Mouse (Mus musculus) retina, postnatal 7 days (tissue): ENCODE results near the gene U2af1l4.
A peak's percentile ranks its signal among the peaks of the same experiment; 100 is the strongest.

ENCODE experiments used
- DNase-seq: peaks from one replicate; pipeline ENCODE4 v3.0.0-alpha.2; 2012; ENCODE audit warnings: low read depth, low spot score

Gene U2af1l4

DNA sequence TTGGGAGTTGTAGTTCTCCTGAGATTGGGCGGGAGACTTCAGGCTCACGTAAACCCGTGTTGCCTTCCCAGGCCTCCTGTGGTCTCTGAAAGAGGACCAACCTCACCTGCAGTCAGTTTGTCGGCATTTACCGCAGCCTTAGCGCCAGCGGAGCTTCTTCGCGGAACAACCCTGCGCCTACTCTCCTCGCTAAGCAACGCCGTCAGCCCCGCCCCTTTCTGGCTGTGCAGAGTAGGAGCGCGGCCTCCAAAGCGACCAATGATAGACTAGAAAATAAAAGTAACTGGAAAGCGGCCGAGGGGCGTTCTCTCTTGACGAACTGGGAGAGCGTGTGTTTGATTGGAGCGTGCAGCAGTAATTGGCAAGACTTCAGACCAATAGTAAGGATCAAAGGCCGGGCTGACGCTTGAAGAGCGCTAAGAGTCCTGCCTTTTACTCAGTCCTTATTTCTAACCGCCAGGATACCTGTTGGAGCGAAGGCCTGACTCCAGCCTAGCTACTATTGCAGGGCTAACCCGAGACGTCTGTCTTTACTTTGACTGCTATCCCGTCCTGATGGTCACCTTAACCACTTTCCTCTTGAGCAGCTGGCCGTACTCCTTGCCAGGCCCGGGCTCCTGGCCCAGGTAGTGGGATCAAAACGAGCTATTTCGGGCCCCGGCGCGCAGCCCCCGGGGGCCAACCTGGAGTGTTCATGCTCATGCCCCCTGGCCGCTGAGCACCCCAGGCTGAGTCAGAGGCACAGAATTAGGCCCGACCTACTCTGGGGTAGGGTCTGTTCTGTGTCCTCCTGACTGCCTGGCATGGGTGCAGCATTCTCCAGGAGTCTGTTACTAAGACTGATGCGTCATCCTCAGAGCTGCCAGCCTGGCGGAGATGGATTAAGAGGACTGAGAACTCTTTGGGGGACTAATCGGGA is 10.7 kb upstream of the U2af1l4 start, which contains the start of the genes Hspb6 and Proser3:
Gene Hspb6, plus strand, starts transcription at position 77 of the 919 bp plus-strand sequence.
Gene Proser3, minus strand, starts transcription at position 198 of the 919 bp plus-strand sequence.
- peak; percentile 91 for DNase-seq

DNA sequence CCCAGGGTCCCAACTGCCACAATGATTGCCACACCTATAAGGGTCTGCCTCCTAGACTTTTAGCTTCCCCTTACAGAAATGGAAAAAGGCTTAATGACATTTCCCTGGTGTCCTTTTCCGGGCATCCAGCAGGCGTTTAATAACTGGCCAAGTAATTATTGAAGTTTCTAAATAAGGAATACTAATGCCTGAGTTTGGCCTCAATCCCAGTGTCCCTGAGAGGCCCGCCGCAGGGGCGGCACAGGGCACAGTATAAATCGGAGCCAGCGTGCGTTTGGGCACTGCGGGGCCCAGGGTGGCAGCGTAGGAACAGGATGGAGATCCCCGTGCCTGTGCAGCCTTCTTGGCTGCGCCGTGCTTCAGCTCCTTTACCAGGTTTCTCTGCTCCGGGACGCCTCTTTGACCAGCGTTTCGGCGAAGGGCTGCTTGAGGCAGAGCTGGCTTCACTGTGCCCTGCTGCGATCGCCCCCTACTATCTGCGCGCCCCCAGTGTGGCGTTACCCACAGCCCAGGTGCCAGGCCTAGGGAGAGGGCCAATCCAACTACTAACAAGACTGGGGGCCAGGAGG is 10.0 kb upstream of the U2af1l4 start:
- DNase-seq = no peak

DNA sequence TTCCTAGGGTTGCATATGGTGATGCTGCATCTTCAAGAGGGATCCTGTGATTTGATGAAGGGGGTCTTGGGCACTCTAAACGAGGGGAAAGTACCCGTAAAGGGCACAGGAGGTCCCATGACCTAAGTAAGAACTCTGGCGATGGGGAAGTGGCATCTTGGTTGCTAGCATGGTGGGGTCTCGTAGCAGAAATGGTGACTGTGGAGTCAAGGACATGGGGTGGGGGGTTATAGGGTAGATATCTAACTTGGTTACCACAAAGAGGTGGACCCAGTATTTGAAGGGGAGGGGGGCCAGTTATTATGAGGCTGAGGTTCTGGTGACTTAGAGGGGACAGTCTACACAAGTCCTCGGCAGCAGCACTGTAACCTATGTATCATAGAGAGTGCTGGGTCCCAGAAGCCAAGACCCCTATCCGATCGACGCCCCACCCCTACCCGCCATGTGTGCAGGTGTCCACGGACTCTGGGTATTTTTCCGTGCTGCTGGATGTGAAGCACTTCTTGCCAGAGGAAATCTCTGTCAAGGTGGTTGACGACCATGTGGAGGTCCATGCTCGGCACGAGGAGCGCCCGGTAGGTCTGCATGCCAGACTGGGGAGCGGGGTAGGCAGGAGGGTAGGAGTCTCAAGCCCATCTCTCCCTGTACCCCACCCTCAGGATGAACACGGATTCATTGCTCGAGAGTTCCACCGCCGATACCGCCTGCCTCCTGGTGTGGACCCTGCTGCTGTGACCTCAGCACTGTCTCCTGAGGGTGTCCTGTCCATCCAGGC is 9.1 kb upstream of the U2af1l4 start:
- DNase-seq = no peak

DNA sequence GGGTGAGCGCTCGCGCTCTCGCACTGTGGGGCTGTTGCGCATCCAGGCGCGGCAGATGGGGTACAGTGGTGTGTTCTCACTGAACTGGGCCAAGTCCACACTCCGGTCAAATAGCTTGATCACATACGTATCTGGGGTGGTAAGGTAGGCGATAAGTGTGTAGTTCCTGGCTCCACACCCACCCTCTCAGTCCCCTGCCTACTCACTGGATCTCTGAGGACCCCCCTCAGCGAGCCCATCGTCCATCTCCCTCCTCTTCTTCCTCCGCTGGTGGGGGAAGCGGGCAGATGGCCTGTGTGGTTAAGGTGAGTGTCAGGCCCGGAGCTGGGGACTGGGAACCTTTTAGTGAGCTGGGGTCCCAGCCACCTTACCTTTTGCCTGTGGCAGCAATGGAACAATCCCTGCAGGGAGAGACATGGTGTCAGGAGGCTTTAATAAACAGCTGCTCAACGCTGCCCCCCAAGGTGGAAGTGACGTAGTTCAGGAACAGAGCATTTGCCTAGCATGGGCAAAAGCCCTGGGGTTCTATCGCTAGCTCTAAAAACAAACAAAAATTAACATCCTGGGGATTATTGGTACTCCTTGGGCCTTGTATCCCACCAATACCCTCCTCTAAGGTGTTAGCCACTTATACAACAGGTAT is 6.1 kb upstream of the U2af1l4 start:
- DNase-seq = no peak

DNA sequence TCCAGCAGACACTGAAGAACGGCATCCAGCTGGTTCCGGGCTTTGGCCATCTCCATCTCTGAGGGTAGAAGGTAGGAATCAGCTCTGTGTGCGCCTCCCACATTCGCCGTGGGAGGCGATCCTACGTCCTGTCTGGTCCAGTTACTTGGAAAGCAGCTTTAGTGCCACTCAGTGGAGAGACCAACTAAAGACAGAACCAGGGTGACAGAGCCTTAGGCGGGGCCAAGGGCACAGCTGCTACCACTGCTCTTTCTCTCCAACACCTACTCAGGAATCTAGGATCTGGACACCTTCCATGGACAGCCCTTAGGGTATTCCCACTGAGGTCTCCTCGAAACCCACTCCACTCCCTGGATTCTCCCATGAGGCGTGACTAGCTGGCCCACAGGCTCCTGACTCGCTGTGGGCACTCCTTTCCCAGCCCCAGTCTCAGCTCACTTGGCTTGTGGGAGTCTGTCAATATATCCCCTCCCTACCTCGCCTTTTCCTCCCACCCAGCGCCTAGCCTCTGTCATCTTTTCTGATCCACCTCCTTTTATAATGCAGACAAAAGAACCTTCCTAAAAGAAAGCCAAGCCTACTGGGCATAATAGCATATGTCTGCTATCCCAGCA is 5.1 kb upstream of the U2af1l4 start:
- DNase-seq = no peak

DNA sequence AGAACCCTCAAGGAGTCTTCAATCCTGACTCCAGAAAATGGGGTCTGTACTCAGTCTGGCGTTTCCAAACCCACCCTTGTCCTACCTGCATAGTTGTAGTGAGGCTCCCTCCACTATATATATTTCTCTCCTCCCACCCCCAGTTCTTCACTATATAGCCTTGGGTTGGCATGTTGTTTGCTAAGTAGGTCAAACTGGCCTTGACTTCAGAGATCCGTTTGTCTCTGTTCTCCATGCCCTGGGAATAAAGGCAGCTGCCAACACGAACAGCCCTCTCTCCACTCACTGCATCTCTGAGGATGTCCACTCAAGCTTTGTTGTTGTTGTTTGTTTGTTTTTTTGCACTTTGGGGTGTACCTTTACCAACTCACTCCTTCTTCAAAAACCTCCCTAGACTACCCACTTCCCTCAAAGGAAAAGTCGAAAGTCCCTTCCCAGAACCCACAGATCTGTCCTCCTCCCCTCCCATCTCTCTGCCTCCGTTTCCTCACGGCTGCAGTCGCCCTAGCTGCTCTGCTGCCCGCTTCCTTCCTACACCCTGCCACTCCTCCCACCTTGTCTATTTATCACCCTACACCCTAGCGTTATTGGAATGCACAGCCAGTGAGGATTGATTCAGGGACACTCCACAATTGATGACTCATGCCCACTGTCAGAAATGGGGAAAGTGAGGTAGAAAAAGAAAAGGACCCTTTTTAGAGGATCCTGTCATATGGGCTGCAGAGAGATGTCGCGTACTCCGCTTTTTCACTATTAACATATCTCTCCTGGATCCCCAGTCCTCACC is 4.3 kb upstream of the U2af1l4 start:
- no peak for DNase-seq

DNA sequence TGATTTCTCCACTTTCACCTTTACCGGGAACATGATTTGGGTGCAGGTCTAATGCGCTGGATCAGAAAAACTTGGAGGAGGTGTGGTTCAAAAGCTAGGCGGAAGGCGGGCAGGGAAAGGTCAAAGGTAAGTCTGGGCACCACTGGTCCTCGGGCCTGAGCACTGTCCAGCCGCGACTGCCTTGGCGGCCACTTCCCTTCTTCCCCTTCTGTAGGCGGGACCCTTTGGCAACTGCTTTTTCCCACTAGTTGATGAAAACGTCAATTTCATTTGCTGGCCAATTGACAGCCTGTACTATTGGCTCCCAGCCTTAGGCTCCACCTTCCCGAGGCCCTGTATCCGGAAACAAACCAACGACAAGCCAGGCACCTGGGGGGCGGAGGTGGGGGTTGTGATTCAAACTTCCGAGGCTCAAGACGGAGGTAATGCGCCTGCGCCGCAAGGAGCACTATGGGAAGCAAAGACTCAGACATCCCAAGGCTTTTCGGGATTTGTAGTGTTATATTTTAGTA is 3.6 kb upstream of the U2af1l4 start, which contains the start of gene Lin37:
Gene Lin37, minus strand, starts transcription at position 396 of the 512 bp plus-strand sequence.
- DNase-seq = peak; percentile 95

DNA sequence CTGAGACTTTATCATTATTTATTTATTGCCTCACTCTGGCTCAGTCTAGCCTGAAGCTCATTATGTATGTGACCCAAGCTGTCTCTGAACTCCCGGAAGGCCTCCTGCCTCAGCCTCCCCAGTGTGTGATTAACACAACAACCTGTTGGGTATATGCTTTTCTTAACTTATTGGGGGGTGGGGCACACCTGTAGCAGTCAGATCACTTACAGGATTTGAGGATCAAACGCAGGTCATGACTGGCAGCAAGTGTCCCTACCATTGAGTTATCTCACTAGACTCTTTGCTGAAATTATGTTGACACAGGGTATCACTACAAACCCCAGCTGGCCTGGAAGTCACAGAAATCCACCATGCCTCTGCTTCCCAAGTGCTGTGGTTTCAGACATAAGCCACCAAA is 2.8 kb upstream of the U2af1l4 start:
- DNase-seq = no peak

DNA sequence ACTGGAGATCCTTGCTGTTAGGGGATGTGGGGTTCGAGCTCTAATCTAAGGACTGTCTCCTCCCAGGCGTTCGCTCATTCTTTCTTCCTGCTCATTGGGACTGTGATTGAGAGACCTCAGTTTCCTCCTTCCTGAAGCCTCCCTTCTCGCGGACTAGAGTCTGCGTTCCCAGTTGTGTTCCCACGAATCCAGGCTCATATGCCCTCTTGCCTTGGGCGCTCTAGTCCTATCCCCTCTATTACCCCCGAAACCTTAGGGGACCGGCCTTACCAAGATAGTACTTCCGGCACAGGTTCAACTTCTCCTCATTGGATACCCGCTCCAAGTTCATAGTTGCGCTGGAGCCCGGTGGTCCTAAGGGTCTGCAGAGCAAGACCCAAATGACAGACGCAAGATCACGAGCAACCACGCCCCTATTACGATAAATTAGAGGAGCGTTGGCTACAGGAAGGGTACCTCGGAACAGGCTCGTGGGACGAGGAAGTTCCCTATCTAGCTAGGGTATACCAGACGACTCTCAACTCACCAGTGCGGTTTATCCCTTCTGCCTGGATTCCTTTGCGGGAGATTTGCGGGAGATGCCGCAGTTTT is 480 bp upstream of the U2af1l4 start:
- DNase-seq = no peak

DNA sequence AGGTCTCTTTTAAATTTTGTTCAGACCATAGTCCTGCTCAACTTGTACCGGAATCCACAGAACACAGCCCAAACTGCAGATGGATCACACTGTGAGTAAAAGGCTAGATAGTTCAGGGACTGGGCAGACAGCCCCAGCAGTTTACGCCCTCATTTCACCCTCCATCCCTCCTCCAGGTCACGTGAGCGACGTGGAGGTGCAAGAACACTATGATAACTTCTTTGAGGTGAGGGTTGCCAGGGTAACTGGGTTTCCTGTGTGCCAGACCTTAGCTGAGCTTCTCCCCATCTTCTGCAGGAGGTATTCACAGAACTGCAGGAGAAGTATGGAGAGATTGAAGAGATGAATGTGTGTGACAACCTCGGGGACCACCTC is 792 bp downstream of the U2af1l4 start:
- DNase-seq = no peak

DNA sequence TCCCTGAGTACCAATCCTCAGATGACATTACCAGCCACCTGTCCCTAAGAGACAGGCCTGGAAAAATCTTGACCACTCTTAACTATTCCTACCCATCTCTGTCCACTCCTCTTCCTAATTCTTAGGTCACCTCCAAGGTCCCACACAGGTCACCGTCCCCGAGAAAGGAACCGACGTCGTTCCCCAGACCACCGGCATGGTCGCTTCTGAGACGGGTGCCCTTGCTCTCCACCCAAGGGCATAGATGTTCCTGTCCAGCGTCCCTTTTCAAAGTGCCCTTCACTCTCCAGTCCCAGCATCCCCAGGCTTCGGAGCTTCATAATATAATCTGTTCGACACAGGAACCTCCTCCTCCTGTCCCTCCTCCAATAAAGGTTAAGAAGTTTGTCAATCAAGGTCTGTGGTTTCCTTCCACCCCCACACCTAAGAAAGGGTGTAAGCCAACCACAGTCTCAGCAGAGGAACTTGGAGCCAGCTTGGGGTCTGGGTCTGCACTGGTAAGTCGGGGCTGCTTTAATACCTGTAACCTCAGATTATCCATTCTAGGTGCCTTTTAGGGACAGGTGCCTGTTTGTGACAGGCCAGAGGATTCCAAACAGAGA is 2.0 kb downstream of the U2af1l4 start, which contains the start of gene Igflr1:
Gene Igflr1, plus strand, starts transcription at position 458 of the 602 bp plus-strand sequence.
- no peak for DNase-seq

DNA sequence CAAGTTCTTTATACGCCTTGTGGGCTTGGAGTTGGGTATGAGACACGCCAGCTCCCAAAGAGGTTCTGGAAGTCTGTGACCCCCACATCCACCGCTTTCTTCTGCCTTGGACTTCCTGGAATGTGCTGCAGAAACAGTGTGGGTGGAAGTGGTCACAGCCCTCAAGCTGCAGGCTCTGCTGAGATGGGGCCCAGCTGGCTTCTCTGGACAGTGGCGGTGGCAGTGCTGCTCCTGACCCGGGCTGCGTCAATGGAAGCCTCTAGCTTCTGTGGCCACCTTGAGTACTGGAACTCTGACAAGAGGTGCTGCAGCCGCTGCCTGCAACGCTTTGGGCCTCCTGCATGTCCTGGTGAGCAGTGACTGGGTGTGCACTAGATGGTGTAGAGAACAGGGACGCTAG is 2.9 kb downstream of the U2af1l4 start:
- DNase-seq = no peak

DNA sequence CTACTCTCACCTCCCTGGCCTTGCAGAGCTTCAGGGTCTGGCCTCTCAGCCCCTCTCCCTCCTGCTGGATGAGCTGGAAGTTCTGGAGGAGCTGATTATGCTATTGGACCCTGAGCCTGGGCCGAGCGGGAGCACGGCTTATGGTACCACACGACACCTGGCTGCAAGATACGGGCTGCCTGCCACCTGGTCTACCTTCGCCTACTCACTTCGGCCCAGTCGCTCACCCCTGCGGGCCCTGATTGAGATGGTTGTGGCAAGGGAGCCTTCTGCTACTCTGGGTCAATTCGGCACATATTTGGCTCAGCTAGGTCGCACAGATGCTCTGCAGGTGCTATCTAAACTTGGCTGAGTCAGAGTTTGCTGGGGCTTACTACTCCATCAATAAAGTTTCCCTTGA is 4.5 kb downstream of the U2af1l4 start:
- no peak for DNase-seq

DNA sequence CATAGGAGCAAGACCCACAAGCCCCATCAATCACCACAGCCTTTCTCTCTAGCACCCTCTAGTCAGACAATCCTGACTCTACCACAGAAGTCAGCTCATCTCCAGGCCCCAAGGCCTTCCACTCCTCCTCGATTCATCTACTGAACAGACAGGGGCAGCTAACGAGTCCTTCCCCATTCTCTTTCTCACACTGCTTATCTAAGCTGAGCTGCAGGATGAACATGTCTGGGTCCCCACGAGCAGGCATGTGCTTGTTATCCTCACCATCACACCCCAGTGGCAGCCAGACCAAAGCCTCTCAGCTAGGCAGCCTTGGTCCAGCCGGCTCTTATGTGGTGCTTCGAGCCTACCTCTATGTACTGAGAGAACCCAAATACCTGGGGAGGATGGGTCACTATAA is 9.3 kb downstream of the U2af1l4 start:
- DNase-seq = no peak

DNA sequence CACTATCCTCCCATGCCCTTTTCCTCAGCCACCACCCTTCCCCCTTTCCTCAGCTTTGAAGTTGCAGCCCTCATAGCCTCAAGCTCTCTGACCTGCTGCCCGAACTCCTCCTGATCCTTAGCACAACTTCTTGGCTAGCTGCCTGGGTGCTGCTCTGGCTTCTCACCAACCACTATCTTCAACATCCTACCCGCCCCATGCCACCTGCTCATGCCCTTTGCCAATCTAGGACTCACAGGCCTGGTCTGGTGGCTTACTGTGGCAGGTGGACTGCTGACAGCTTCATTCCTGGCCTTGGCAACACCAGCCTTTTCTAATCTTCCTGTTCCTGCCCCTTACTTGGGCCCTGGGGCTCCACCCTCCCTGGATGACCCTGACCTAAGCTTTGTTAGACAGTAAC is 9.9 kb downstream of the U2af1l4 start:
- no peak for DNase-seq

DNA sequence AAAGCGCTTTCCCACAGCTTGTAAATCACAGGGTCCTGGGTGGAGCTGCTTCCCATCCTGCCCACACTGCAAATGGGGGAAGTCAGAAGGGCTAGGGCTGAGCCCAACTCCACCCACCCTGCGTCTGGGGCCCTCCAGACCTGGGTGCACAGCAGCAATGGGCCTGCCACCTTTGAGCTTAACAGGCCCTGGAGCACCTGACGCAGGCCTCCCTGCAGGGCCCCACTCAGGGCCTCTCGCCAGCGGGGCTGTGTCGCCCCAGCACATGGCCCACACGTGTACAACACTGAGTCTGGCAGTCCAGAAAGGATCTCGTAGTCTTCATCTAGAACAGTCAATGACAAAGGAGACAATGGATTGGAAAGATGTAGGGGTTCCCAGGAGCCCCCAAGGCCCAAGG is 16.8 kb downstream of the U2af1l4 start:
- DNase-seq = no peak

DNA sequence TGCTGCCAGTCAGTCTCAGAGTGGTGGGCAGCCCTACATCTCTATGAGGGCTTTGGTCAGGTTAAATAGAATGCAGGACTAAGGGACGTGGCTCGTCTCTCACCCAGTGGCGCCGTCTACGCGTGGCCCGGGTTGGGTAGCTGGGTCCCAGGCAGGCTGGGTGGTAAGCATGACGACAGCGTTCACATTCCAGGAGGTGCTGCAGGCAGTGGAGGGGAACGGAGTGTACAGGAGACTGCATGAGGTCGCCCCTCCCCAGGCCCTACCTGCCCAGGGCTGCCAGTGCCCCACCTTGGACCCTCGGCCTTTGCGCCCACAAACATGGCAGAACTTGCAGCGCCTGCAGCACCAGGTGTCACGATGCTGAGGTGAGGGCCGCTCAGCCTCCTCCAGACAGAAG is 18.4 kb downstream of the U2af1l4 start:
- no peak for DNase-seq

DNA sequence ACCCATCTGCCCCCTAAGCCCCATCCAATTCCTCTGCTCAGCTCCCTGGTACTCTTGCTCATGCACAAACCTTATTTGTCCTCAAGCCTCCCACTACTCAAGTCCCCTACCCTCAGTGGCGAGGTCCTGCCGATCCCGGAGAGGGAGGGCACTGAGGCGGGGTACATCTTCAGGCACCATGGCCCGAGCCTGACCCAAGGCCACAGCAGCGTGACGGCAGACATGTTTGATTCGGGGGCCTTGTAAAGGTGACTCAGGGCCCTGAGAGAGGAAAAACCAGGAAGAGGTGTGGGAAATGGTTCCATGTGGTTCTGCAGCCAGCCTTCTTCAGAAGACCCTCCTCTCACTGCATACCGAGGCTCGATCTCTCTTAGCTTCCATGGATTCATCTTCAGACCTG is 21.2 kb downstream of the U2af1l4 start:
- DNase-seq = no peak

DNA sequence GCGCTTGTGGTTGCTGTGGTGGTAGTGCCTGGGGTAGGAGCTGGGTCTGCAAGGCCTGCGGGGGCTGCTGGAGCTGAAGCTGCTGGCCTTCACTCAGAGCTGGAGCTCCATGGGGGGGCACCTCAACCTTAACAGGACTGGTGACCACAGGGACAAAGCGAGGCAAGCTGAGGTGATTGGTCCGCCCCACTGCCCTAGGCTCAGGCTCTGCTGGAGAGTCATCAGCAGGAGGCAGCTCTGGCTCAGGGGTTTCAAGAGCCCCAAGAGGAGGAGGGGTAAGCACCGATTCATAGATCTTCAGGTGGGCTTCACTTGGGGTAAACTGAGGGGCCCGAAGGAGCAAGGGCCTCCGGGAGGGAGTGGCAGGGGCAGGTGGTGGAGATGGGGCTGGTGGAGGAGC is 22.1 kb downstream of the U2af1l4 start:
- no peak for DNase-seq
